Mouse (Mus musculus): ENCODE measurements around the gene Lmo1. TPM values are rescaled to one million over a fixed set of nuclear protein-coding genes. Genes with fewer than 3 reads are reported as not detected.

Lmo1 gene
- polyA plus RNA-seq, 1 experiment from 2014 or later, result 47.7 TPM

- H3K9ac ChIP-seq, result no peak overlapping the region
- WGBS, result 50% methylated on average over 3 of the region's 3 CpGs
- H3K27me3 ChIP-seq, result no peaks in the 10 kb centered on the region
- H3K4me2 ChIP-seq, result no peak overlapping the region
- H3K36me3 ChIP-seq, result no peaks in the 10 kb centered on the region
- H3K4me3 ChIP-seq, result no peak overlapping the region
- H3K4me1 ChIP-seq, result peaks cover 17% of the 10 kb centered on the region
- no peak for ATAC-seq (ENCODE audit: insufficient number of reproducible peaks, low FRiP score, low TSS enrichment, low read depth)
- H3K27ac ChIP-seq, result no peak overlapping the region
- no peaks in the 10 kb centered on the region for H3K9me3 ChIP-seq
Observed at GRCm38 (mm10) chr7:109197161-109197650, 22.2 kb upstream of the Lmo1 start.

GRCm38 (mm10) chr7:109196399-109197082 lies 21.5 kb upstream of the Lmo1 start:
- no peaks in the 10 kb centered on the region for H3K27me3 ChIP-seq
- H3K4me1 ChIP-seq, result peaks cover 24% of the 10 kb centered on the region
- peak; percentile 38; the same call in 1 of the 2 replicates for ATAC-seq (ENCODE audit: insufficient number of reproducible peaks, low FRiP score, low TSS enrichment, low read depth)

DNA sequence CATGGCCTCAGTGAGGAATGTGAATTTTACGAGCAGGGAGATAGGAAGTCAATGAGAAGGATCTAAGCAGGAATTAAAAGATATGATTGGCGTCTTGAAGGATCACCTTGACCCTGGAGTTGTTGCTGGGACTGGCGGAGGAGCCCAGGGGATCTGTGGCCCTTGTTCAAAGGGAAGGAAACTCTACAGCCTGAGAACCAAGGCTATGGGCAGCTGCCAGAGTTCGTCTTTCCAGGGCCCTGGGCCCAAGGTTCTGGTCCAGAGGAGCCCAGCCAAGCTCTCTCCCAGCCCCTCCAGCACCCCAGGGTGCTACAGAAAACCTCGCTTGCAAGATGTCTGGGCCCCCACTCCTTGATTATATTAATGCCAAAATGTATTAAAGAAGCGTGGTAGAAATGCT lies 21.0 kb upstream of the Lmo1 start:
- 49% methylated on average over 6 of the region's 6 CpGs for WGBS

More at GRCm38 (mm10) chr7:109196399-109197082, 21.5 kb upstream of the Lmo1 start:
- Histone ChIP-seq H3K9ac (no peak overlapping the region), H3K36me3 (no peaks in the 10 kb centered on the region), H3K4me3 (no peak overlapping the region), H3K27ac (no peak overlapping the region), H3K4me2 (no peak overlapping the region), H3K9me3 (no peaks in the 10 kb centered on the region)
- WGBS, result 22% methylated on average over 11 of the region's 11 CpGs

DNA sequence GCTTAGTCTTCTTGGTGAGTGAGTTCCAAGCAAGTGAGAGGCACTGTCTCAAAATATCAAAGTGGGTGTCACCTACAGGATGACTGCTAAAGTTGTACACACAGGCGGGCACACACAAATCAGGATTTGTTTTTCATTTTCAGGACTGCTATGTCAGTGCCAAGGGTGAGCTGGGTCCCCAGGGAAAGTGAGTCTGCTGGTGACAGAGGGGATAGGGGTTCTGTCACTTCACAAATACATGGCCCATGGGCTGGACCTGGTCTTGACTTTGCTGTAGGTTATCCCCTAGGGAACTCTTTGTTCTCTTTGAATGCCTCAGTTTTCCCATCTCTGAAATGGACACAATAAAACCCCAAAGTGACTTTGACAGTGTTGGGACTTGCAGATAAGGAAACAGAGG lies 19.8 kb upstream of the Lmo1 start:
- no peak overlapping the region for H3K27ac ChIP-seq
- no peaks in the 10 kb centered on the region; the same call in 1 of the 2 replicates for H3K27me3 ChIP-seq

More for the DNA sequence above, 21.0 kb upstream of the Lmo1 start:
- Histone ChIP-seq H3K4me2 (no peak overlapping the region), H3K36me3 (no peaks in the 10 kb centered on the region), H3K4me1 (peaks cover 27% of the 10 kb centered on the region), H3K9me3 (no peaks in the 10 kb centered on the region), H3K27me3 (no peaks in the 10 kb centered on the region), H3K4me3 (no peak overlapping the region), H3K9ac (no peak overlapping the region), H3K27ac (no peak overlapping the region)
- no peak for ATAC-seq (ENCODE audit: insufficient number of reproducible peaks, low FRiP score, low TSS enrichment, low read depth)

DNA sequence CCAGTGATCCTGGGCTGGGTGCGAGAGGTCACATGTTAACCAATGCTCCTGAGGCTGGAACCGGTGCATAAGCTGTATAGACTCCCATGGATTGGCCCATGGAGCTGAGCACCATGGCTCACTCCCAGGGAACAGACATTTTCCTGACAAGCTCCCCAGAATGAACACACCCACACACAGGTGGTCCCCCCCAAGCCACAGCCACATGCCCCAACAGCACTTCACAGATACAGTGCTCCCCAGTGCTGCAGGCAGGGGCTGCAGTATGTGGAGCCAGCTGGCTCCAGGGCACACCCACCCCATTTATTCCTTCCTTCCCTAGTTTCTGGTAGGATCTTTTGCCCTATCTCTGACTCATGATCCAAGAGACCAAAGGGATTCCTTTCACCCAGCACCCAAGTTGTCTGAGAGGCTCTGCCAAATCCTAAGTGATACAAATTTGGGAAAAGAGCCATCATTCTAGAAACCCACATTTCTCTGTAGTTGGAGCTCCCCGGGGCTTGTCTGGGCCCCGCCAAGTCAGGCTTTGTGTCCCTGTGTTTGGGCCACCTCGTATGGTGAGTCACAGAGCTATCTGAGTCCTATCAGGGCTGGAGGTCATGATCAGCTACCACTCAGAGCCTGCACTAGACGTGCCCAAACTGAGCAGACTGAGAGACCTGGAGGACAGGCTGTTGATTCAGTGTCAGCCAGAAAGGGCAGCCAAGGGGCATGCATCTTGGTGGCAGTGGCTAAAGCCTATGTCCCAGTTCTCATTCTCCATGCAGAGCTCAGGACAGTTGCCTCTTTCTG lies 12.4 kb upstream of the Lmo1 start:
- no peak overlapping the region for H3K9ac ChIP-seq
- no peak for ATAC-seq (ENCODE audit: insufficient number of reproducible peaks, low FRiP score, low TSS enrichment, low read depth)
- 72% methylated on average over 6 of the region's 6 CpGs for WGBS
- H3K27ac ChIP-seq, result 0 out of 2 replicates have a peak overlapping the region, but pooled peaks have one; percentile 17
- no peaks in the 10 kb centered on the region for H3K36me3 ChIP-seq
- H3K4me2 ChIP-seq, result no peak overlapping the region
- H3K4me1 ChIP-seq, result peaks cover 14% of the 10 kb centered on the region
- H3K4me3 ChIP-seq, result no peak overlapping the region
- no peaks in the 10 kb centered on the region; the same call in 1 of the 2 replicates for H3K27me3 ChIP-seq
- H3K9me3 ChIP-seq, result no peaks in the 10 kb centered on the region

More for the DNA sequence above, 19.8 kb upstream of the Lmo1 start:
- H3K36me3 ChIP-seq, result no peaks in the 10 kb centered on the region
- no peak overlapping the region for H3K4me2 ChIP-seq
- no peak overlapping the region for H3K4me3 ChIP-seq
- no peak for ATAC-seq (ENCODE audit: insufficient number of reproducible peaks, low FRiP score, low TSS enrichment, low read depth)
- H3K4me1 ChIP-seq, result peaks cover 31% of the 10 kb centered on the region
- 90% methylated on average over 1 of the region's 1 CpGs for WGBS
- H3K9ac ChIP-seq, result no peak overlapping the region
- H3K9me3 ChIP-seq, result no peaks in the 10 kb centered on the region

DNA sequence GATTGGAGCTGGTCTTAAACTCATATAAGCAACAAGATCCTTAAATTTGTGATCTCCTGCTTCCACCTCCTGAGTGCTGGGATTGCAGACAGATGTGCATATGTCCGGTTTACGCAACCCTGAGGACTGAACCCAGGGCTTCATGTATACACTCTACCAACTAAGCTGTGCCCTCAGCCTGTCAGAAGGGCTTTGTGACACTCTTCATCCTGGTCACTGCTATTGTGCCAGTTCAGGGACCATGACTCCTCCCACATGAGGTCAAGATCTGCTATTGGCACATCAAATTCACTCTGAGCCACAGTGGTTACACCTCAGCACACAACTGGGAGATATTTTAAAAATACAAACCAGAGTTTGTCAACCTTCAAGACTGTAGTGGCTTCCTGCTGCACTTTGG lies 11.0 kb upstream of the Lmo1 start:
- H3K4me2 ChIP-seq, result no peak overlapping the region
- 84% methylated on average over 2 of the region's 2 CpGs for WGBS
- H3K27me3 ChIP-seq, result no peaks in the 10 kb centered on the region; the same call in 1 of the 2 replicates
- no peak overlapping the region for H3K27ac ChIP-seq
- H3K4me3 ChIP-seq, result no peak overlapping the region
- no peaks in the 10 kb centered on the region for H3K36me3 ChIP-seq
- H3K4me1 ChIP-seq, result peaks cover 4% of the 10 kb centered on the region; the same call in 1 of the 2 replicates
- no peaks in the 10 kb centered on the region for H3K9me3 ChIP-seq
- no peak for ATAC-seq (ENCODE audit: insufficient number of reproducible peaks, low FRiP score, low TSS enrichment, low read depth)
- no peak overlapping the region for H3K9ac ChIP-seq

GRCm38 (mm10) chr7:109185564-109185963 lies 10.6 kb upstream of the Lmo1 start:
- 75% methylated on average over 5 of the region's 5 CpGs for WGBS
- no peak overlapping the region for H3K4me3 ChIP-seq

GRCm38 (mm10) chr7:109176688-109177087 lies 1.7 kb upstream of the Lmo1 start:
- H3K4me1 ChIP-seq, result peaks cover 16% of the 10 kb centered on the region
- ATAC-seq (ENCODE audit: insufficient number of reproducible peaks, low FRiP score, low TSS enrichment, low read depth), result no peak
- no peak overlapping the region for H3K4me3 ChIP-seq
- H3K27me3 ChIP-seq, result peaks cover 36% of the 10 kb centered on the region
- no peaks in the 10 kb centered on the region for H3K36me3 ChIP-seq
- 54% methylated on average over 3 of the region's 3 CpGs for WGBS
- H3K9me3 ChIP-seq, result no peaks in the 10 kb centered on the region
- no peak overlapping the region for H3K9ac ChIP-seq
- H3K27ac ChIP-seq, result no peak overlapping the region
- no peak overlapping the region for H3K4me2 ChIP-seq

More at GRCm38 (mm10) chr7:109185564-109185963, 10.6 kb upstream of the Lmo1 start:
- Histone ChIP-seq H3K4me2 (no peak overlapping the region), H3K9ac (no peak overlapping the region), H3K27me3 (no peaks in the 10 kb centered on the region; the same call in 1 of the 2 replicates), H3K27ac (no peak overlapping the region), H3K36me3 (no peaks in the 10 kb centered on the region), H3K4me1 (no peaks in the 10 kb centered on the region; the same call in 1 of the 2 replicates), H3K9me3 (no peaks in the 10 kb centered on the region)
- no peak for ATAC-seq (ENCODE audit: insufficient number of reproducible peaks, low FRiP score, low TSS enrichment, low read depth)

- Histone ChIP-seq H3K4me1 (peaks cover 16% of the 10 kb centered on the region), H3K27me3 (peaks cover 37% of the 10 kb centered on the region), H3K4me3 (peak overlapping the region; percentile 66), H3K9me3 (no peaks in the 10 kb centered on the region), H3K9ac (0 out of 2 replicates have a peak overlapping the region, but pooled peaks have one; percentile 60), H3K4me2 (peak overlapping the region; percentile 97), H3K27ac (no peak overlapping the region), H3K36me3 (no peaks in the 10 kb centered on the region)
- ATAC-seq (ENCODE audit: insufficient number of reproducible peaks, low FRiP score, low TSS enrichment, low read depth), result no peak
- 20% methylated on average over 13 of the region's 13 CpGs for WGBS
Observed at GRCm38 (mm10) chr7:109175670-109176625, 941 bp upstream of the Lmo1 start.

- Histone ChIP-seq H3K36me3 (no peaks in the 10 kb centered on the region), H3K9me3 (no peaks in the 10 kb centered on the region), H3K27me3 (peaks cover 46% of the 10 kb centered on the region), H3K4me2 (peak overlapping the region; percentile 97), H3K4me3 (peak overlapping the region; percentile 66), H3K9ac (peak overlapping the region; percentile 60), H3K27ac (peak overlapping the region; percentile 65), H3K4me1 (peaks cover 27% of the 10 kb centered on the region)
- WGBS, result 5% methylated on average over 31 of the region's 31 CpGs
- peak; percentile 7; the same call in 1 of the 2 replicates for ATAC-seq (ENCODE audit: insufficient number of reproducible peaks, low FRiP score, low TSS enrichment, low read depth)
Observed at GRCm38 (mm10) chr7:109174337-109174948, 564 bp downstream of the Lmo1 start.

DNA sequence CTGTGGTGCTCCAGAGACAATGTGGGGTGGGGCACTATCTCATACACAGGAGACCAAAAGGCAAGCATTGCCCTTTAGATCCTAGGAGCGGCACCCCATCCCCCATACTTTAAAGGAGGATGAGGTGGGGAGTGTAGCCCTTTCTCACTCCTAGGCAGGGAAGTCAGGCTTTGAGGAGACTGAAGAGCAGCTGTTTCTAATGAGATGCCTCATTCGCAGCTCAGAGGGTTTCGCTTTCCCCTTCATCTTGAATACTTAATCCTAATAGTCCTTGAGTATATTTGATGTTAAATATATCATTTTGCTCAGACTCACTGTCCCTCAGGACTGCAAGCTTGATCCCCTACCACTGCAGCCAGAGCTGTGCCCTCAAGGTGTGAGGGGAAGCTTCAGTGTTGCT lies 3.1 kb downstream of the Lmo1 start:
- Histone ChIP-seq H3K4me2 (no peak overlapping the region), H3K4me1 (peaks cover 33% of the 10 kb centered on the region), H3K4me3 (no peak overlapping the region), H3K9ac (no peak overlapping the region), H3K27ac (no peak overlapping the region), H3K27me3 (peaks cover 65% of the 10 kb centered on the region), H3K9me3 (no peaks in the 10 kb centered on the region), H3K36me3 (no peaks in the 10 kb centered on the region)
- WGBS, result 50% methylated on average over 3 of the region's 3 CpGs
- ATAC-seq (ENCODE audit: insufficient number of reproducible peaks, low FRiP score, low TSS enrichment, low read depth), result no peak
